Mouse (Mus musculus): ENCODE measurements around the gene Rdh5.

Gene Rdh5

DNA sequence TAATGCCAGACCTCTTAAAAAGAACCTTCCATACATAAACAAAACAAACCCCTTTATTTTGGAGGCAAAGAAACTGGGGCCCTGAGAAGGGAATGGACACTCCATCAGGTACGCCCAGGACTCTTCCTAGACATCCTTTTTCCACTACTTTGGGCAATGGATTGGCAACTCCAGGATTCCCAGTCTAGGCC, at the start of gene Rdh5:
Gene Rdh5, minus strand, starts transcription at position 67 of the 191 bp plus-strand sequence.
- no peak for DNase-seq (ENCODE audit: low read depth, low spot score)

- no peak for DNase-seq (ENCODE audit: low read depth, low spot score)
These were observed 48.1 kb upstream of the Rdh5 start for GRCm38 (mm10) chr10:128970740-128971250.

DNA sequence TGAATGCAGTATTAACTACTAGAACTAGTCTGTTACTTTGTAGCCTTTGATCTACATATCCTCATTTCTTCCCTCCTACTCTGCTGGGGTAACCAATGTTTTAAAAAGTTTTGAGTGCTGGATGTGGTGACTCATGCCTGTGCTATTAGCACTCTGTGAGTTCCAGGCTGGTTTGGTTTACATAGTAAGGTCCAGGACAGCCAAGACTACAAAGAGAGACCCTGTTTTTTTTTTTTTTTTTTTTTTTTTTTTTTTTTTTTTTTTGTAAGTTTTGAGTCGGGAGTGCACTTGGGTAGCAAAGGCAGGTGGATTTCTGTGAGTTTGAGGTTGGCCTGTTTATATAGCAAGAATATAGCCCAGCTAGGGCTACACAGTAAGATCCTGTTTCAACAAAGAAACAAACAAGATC, 45.7 kb upstream of the Rdh5 start:
- no peak for DNase-seq (ENCODE audit: low read depth, low spot score)

GRCm38 (mm10) chr10:128965871-128966270, 43.2 kb upstream of the Rdh5 start:
- no peak for DNase-seq (ENCODE audit: low read depth, low spot score)

GRCm38 (mm10) chr10:128964961-128965360, 42.3 kb upstream of the Rdh5 start:
- no peak for DNase-seq (ENCODE audit: low read depth, low spot score)

DNA sequence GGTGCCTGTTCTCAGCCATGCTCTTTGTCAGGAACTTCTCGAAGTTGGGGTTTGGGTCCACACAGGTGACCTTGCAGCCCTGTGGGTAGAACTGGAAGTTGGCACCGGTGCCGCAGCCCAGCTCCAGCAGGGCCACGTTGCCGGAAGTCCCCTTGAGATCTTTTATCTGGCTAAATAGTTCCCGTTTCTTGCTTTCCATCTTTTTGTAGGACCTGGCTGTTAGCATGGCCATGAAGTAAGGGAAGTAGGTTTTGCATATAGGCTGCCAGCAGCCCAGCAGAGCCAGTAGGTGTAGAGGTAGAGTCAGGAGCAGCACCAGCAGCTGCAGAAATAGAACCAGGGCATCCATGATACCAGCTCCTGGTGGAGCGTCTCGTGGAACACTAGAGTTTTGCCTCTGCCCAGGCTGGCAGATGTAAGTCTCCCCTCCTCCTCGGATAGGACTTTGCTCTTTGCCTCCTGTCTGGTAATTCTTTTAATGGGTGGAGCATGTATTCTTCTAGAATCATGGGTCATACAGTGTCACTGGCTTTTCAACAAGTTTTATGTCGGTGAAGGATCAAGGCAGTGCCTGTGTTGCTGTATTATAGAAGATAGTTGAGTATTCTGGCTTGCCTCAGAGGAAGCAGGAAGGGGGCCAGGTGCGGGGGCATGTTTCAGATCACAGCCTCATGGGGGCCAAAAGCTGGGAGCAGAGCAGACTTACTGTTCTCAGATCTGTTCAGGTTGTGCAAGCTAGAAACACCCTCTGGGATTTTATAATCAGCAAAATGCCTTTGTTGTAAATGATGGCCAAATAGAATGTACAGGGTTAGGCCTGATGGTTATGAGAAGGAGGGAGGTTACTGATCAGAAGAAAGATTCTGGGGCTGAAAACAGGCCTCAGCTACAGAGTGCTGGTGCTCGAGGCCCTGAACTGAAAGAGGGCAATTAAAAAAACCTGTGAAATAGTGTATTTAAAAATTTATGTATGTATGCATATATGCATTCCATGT, 38.2 kb upstream of the Rdh5 start, which contains the start of gene Mettl7b:
Gene Mettl7b, minus strand, starts transcription at position 399 of the 995 bp plus-strand sequence.
- DNase-seq (ENCODE audit: low read depth, low spot score) = no peak

- DNase-seq (ENCODE audit: low read depth, low spot score) = no peak
These were observed 37.5 kb upstream of the Rdh5 start for GRCm38 (mm10) chr10:128960142-128960541.

GRCm38 (mm10) chr10:128958340-128958739, 35.7 kb upstream of the Rdh5 start:
- no peak for DNase-seq (ENCODE audit: low read depth, low spot score)

GRCm38 (mm10) chr10:128950208-128950887, 27.7 kb upstream of the Rdh5 start:
- no peak for DNase-seq (ENCODE audit: low read depth, low spot score)

- DNase-seq (ENCODE audit: low read depth, low spot score) = no peak
These were observed 24.8 kb upstream of the Rdh5 start for GRCm38 (mm10) chr10:128947496-128947895.

GRCm38 (mm10) chr10:128945675-128946074, 23.0 kb upstream of the Rdh5 start:
- no peak for DNase-seq (ENCODE audit: low read depth, low spot score)

DNA sequence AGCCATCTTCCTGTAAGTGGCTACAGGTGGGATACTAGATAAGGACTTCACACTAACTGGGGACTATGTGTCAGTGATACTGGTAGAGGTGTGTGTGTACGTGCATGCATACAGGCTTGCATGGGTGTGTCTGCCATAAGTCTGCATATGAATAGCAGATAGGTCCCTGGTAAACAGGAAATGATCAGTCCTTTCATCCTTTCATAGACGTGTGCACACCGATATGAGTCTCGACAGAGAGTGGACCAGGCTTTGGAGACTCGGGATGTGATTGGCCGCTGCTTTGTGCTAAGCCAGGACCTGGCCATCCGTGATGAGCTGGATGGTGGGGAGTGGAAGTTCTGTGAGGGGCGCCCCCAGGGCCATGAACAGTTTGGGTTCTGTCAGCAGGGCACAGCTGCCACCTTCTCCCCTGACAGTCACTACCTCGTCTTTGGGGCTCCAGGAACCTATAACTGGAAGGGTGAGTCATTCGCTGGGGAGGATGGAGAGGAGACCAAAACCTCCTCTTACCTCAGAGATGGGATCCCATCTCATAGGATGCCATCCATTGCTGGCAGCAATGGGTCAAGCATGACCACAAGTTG, 17.9 kb upstream of the Rdh5 start:
- DNase-seq (ENCODE audit: low read depth, low spot score) = no peak

DNA sequence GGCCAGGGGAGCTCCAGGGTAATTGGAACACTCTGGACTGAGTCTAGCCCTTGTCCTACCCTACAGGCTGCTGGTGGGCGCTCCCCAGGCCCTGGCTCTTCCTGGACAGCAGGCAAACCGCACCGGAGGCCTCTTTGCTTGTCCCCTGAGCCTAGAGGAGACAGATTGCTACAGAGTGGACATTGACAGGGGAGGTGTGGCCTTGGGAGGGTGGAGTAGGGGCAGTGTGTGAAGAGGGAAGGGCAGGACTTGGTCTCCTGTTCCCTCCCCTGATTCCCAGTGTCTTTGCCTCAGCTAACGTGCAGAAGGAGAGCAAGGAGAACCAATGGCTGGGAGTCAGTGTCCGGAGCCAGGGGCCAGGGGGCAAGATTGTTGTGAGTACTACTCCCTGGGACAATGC, 16.3 kb upstream of the Rdh5 start:
- DNase-seq (ENCODE audit: low read depth, low spot score) = no peak

- no peak for DNase-seq (ENCODE audit: low read depth, low spot score)
These were observed 15.8 kb upstream of the Rdh5 start for GRCm38 (mm10) chr10:128938457-128938856.

GRCm38 (mm10) chr10:128937756-128938390, 15.2 kb upstream of the Rdh5 start:
- DNase-seq (ENCODE audit: low read depth, low spot score) = no peak

DNA sequence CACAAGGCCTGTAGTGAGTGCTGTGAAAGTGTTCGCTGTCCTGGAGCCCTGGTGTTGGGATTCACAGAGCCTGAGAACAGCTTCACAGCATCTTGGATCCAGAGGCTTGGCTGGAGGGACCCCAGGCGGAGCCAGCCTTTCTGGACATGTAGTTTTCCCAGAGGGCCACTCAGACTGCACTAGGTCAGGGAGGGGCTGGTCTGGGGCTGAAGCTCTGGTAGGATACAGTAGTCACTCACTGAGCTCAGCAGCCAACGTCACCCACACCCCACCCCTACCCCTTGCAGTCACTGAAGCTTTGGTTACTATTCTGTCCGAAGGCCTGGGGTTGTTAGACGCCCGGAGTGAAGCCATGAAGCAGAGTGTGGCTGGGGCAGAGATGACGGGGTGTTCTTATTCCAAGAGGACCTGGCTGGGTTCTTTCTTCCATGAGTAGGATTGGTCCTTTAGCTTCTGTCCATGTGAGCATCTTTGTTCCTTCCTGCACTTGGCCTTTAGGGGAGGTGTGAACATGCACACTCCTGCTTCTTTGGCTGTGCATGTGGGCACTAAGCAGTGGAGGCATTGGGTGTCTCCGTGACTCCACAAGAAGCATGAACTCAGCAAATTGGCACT, 13.2 kb upstream of the Rdh5 start:
- no peak for DNase-seq (ENCODE audit: low read depth, low spot score)

DNA sequence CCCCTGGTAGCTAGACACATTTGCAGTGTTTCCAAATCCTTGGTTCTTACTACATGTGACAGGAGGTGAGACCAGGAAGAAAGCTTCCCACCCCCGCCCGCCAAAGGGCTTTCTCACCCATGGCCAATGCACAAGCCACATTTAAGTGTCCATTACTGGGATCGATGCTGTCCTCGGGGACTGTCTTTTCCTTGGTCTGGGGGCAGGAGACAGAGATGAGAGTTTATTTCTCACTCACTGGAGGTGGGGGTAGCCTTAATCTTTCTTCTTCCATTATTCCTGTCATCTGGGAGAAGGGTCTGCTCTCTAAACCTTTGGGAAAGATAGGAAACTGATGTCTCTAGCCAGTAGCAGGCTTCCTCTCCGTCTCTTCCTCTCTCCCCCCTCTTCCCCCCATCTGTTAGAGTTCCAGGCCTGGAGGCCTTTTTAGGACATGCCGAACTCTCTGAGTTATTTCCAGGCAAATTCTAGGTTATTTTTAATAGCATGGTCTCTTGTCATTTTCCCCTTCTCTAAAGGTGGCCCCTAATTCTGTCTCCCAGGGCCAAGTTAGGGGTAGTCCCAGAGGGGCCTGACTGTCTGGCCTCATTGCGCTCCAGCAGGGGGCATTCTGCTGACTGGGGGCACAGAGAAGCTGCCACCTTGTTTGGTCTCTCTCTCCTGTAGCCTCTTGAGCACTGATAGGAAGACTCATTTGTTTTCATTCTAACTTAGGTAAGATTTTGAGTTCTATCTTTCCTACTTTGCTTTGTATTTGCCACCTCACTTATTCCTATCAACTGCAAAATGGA, 12.5 kb upstream of the Rdh5 start:
- DNase-seq (ENCODE audit: low read depth, low spot score) = no peak

DNA sequence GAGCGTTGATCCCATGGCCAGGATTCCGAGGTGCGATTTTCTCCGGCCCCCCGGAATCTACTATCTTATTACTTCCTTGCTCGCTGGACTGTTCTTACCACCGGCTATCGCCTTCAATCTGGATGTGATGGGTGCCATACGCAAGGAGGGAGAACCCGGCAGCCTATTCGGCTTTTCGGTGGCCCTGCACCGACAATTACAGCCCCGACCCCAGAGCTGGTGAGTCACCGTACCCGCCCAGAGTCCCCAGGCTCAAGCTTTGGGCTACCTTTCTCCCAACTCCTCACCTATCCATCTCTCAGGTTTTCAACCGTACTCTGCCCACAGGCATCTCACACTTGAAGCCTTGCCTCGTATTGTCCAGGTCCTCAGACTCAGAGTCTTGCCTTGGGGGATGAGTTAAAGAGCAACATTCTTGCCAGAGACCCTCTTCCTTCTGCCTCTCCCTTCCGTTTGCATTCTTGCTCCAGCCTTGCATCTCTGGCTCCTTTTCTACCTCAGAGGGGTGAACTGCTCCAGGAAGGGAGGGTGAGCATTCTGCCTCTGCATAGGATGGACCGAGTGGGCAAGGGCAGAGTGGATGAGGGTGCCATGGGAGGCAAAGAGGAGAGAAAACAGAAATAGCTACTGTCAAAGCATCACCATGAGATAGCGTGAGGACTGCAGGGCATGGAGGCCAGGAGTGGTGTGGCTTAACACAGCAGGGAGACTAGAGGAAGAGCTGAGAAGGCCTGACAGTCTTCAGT, 11.5 kb upstream of the Rdh5 start:
- DNase-seq (ENCODE audit: low read depth, low spot score) = no peak

- no peak for DNase-seq (ENCODE audit: low read depth, low spot score)
These were observed 10.9 kb upstream of the Rdh5 start, which contains the start of gene Itga7 for GRCm38 (mm10) chr10:128933574-128933973. Itga7 (plus strand) TSS chr10:128933818.

GRCm38 (mm10) chr10:128931441-128931840, 8.8 kb upstream of the Rdh5 start:
- DNase-seq (ENCODE audit: low read depth, low spot score) = no peak
